Mouse (Mus musculus) left cerebral cortex, adult 6 months (tissue): ENCODE results near the gene Cdkl1. TPM values are rescaled to one million over a fixed set of nuclear protein-coding genes. Genes with fewer than 3 reads are reported as not detected.

Experiments
- long read RNA-seq, 2 experiments: library from polyadenylated mRNA; unstranded; transcript quantifications; one replicate each; pipeline ENCODE4 v2.0.0; 2019 to 2020
- polyA plus RNA-seq: library from polyadenylated mRNA; unstranded; fragments of <200 nt; fragmentation: Nextera tagmentation; gene quantifications from 2 replicates; pipeline ENCODE4 v1.2.3, GENCODE M21; 2021

Cdkl1 gene
- 19.4 and 26.2 TPM in 2 replicates for polyA plus RNA-seq
- long read RNA-seq, experiment 1, partial matches to known transcripts: 7 of 35 reads
- long read RNA-seq, experiment 1, other reads (novel, unspliced or antisense): 26 of 35 reads
- long read RNA-seq, experiment 2, partial matches to known transcripts: 2 of 17 reads
- long read RNA-seq, experiment 2, other reads (novel, unspliced or antisense): 11 of 17 reads

GRCm38 (mm10) chr12:69790530-69791505 lies at the start of gene Cdkl1:
Gene Cdkl1, minus strand, starts transcription at chr12:69791267.

GRCm38 (mm10) chr12:69724711-69725460 lies 66.2 kb downstream of the Cdkl1 start, which contains the start of the genes L2hgdh and Atp5s:
Gene L2hgdh, minus strand, starts transcription at chr12:69724873.
Gene Atp5s, plus strand, starts transcription at chr12:69724950.

Other genes starting within 250 kb of the Cdkl1 start
- gene Vcpkmt, start 208.2 kb downstream of the Cdkl1 start, polyA plus RNA-seq: 31.8 and 35.8 TPM in 2 replicates
- 3.7 and 4.1 TPM in 2 replicates for gene Sos2, start 109.4 kb downstream of the Cdkl1 start, polyA plus RNA-seq
- 5.5 and 7.8 TPM in 2 replicates for gene L2hgdh, start 66.4 kb downstream of the Cdkl1 start, polyA plus RNA-seq
- 30.4 and 39.2 TPM in 2 replicates for gene Atp5s, start 66.3 kb downstream of the Cdkl1 start, polyA plus RNA-seq
- 88.7 and 130 TPM in 2 replicates for gene Atl1, start 101.3 kb upstream of the Cdkl1 start, polyA plus RNA-seq
- gene Map4k5, start 101.9 kb upstream of the Cdkl1 start, polyA plus RNA-seq: 6.3 and 11.4 TPM in 2 replicates
- 0.21 and 0.48 TPM in 2 replicates for gene Sav1, start 195.7 kb upstream of the Cdkl1 start, polyA plus RNA-seq